Mouse (Mus musculus): ENCODE results near the gene Naa25. TPM values are rescaled to one million over a fixed set of nuclear protein-coding genes. Genes with fewer than 3 reads are reported as not detected.

Naa25 gene
- polyA plus RNA-seq, 1 experiment, result 77.9 TPM

DNA sequence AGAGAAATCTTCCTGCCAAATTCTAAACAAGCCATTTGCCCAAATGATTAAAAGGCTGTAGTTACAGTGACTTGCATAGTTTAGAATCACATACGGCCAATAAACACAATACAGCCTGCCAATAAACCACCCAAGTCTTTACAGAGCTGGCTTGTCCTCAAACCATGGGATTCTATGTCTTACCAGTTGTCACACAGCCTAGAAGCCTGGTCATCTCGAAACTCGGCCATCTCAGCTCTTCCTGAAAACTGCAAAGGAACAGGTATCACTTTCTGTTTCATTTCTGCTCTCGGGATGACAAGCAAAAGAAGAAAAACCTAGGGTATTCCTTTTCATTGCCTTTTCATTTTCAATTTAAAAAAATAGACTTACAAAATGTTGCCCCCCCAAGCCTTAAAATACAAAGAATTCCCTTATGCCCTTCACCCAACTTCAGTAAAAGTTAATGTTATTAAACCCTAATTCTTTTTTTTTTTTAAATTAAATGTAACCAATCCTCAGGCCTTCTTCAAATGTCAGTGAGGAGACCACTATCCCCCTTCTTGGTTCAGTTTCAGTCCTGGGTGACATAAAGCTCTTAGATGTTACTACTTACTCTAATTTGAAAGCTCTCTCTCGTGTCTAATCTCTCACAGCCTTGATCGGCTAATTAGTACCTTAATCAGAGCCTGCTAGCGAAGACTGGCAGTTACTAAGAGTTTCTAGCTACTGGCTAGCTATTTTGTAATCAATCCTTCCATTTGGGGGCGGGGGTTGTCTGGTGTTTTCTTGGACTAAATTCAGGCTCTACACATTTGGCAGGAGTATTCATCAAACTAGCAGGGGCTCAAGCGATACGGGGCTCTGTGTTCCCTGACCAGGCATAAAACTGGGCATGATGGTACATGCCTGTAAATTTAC, 13.6 kb upstream of the Naa25 start:
- TF ChIP-seq EP300 (IDR thresholded peaks at IDR 0.05; ENCODE audit: insufficient read depth, low read depth, low read length), result no peak
- no peak for TF ChIP-seq CTCF (IDR thresholded peaks at IDR 0.05; ENCODE audit: low read depth, low read length)
- TF ChIP-seq POLR2A (IDR thresholded peaks at IDR 0.05; ENCODE audit: insufficient read depth, low read length), result no peak
- no peaks in the 10 kb centered on the region for H3K4me1 ChIP-seq (ENCODE audit: control insufficient read depth, insufficient read depth, low read length)
- H3K36me3 ChIP-seq (ENCODE audit: control insufficient read depth, insufficient read depth, low read length, poor library complexity, severe bottlenecking), result no peaks in the 10 kb centered on the region
- no peaks in the 10 kb centered on the region for H3K9me3 ChIP-seq (replicated peaks; ENCODE audit: control insufficient read depth, insufficient read depth, low read length, poor library complexity, severe bottlenecking)
- peak overlapping the region; percentile 76; the same call in 1 of the 2 replicates for H3K4me3 ChIP-seq (ENCODE audit: low read depth, low read length)
- no peak overlapping the region for H3K27ac ChIP-seq (ENCODE audit: insufficient read depth, low read length)
- H3K27me3 ChIP-seq (ENCODE audit: control insufficient read depth, insufficient read depth, low read length, poor library complexity, severe bottlenecking), result no peaks in the 10 kb centered on the region
- peak overlapping the region; percentile 65 for H3K9ac ChIP-seq (ENCODE audit: low read depth, poor library complexity, severe bottlenecking)

DNA sequence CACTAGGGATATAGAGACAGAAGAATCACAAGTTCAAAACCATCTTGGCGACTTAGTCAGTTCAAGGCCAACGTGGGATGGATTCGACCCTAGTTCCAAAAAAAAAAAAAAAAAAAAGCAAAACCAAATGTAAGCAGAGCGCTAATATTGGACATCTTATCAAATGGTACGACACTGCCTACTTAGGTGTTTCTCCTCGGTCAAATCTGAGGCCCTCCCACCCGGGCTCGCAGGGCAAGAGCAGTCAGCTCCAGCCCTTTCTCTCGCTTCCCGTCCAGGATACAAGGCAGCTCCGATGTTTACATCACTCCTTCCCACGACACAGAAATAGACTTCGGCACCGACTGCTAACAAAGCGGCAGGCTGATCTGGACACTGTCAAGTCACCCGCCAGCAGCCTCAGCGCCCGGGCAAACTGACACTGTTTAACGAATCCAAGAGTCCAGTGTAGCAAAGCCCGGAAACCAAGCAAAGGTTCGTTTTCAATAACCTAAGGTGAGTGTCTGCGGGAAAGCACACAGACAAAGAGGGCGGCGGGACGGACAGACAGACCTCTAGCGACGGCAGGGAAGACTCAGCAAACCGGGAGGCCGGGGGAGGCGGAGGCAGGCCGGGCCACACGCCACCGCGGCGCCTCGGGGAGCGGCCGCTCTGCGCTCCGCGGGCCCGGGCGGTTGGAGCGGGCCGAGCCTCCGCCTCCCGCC, 12.8 kb upstream of the Naa25 start:
- no peak for TF ChIP-seq CTCF (IDR thresholded peaks at IDR 0.05; ENCODE audit: low read depth, low read length)
- TF ChIP-seq EP300 (IDR thresholded peaks at IDR 0.05; ENCODE audit: insufficient read depth, low read depth, low read length), result no peak
- no peak for TF ChIP-seq POLR2A (IDR thresholded peaks at IDR 0.05; ENCODE audit: insufficient read depth, low read length)
- Histone ChIP-seq H3K27ac (ENCODE audit: insufficient read depth, low read length) (no peak overlapping the region), H3K9me3 (replicated peaks; ENCODE audit: control insufficient read depth, insufficient read depth, low read length, poor library complexity, severe bottlenecking) (no peaks in the 10 kb centered on the region), H3K36me3 (ENCODE audit: control insufficient read depth, insufficient read depth, low read length, poor library complexity, severe bottlenecking) (no peaks in the 10 kb centered on the region), H3K9ac (ENCODE audit: low read depth, poor library complexity, severe bottlenecking) (peak overlapping the region; percentile 65), H3K4me3 (ENCODE audit: low read depth, low read length) (peak overlapping the region; percentile 76), H3K4me1 (ENCODE audit: control insufficient read depth, insufficient read depth, low read length) (no peaks in the 10 kb centered on the region), H3K27me3 (ENCODE audit: control insufficient read depth, insufficient read depth, low read length, poor library complexity, severe bottlenecking) (no peaks in the 10 kb centered on the region)

DNA sequence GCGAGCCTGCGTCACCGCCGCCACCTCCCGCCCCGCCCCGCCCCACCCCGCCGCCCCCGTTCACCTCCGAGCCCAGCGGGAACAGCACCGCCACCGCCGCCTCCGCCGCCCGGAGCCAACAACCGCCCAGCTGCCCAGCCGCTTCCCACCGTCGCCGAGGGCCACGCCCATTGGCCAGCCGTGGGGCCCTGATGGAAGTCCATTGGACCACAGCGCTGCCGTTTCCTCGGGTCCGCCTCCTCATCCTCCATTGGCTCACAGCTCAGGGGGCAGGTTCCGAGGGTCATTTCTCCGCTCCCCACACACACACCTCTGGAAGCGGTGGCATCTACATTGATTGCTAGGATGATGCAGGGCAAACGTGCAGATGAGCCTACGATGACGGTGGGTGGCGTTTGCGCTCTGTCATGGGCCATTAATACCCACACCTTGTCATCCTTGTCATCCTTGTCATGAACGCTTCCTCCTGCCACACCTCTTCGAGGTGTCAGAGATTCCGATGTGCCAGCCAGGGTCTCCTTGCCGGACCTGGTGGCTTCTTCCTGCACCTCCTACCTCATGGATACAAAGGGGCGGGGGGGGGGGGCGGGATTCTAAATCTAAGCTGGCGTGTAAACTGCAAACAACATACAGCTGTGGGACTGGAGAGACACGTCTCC, 12.1 kb upstream of the Naa25 start, which contains the start of gene Trafd1:
TSS of gene Trafd1 (minus strand) at position 172 of the 659 bp plus-strand sequence.
- no peaks in the 10 kb centered on the region for H3K9me3 ChIP-seq (replicated peaks; ENCODE audit: control insufficient read depth, insufficient read depth, low read length, poor library complexity, severe bottlenecking)
- H3K4me3 ChIP-seq (ENCODE audit: low read depth, low read length), result peak within 1 kb of the TSS; percentile 90
- no peaks in the 10 kb centered on the region for H3K4me1 ChIP-seq (ENCODE audit: control insufficient read depth, insufficient read depth, low read length)
- peak; percentile 20 for TF ChIP-seq POLR2A (IDR thresholded peaks at IDR 0.05; ENCODE audit: insufficient read depth, low read length)
- TF ChIP-seq EP300 (IDR thresholded peaks at IDR 0.05; ENCODE audit: insufficient read depth, low read depth, low read length), result no peak
- no peak within 1 kb of the TSS for H3K27ac ChIP-seq (ENCODE audit: insufficient read depth, low read length)
- H3K36me3 ChIP-seq (ENCODE audit: control insufficient read depth, insufficient read depth, low read length, poor library complexity, severe bottlenecking), result no peaks in the 10 kb centered on the region
- H3K27me3 ChIP-seq (ENCODE audit: control insufficient read depth, insufficient read depth, low read length, poor library complexity, severe bottlenecking), result no peaks in the 10 kb centered on the region
- peak within 1 kb of the TSS; percentile 65 for H3K9ac ChIP-seq (ENCODE audit: low read depth, poor library complexity, severe bottlenecking)

DNA sequence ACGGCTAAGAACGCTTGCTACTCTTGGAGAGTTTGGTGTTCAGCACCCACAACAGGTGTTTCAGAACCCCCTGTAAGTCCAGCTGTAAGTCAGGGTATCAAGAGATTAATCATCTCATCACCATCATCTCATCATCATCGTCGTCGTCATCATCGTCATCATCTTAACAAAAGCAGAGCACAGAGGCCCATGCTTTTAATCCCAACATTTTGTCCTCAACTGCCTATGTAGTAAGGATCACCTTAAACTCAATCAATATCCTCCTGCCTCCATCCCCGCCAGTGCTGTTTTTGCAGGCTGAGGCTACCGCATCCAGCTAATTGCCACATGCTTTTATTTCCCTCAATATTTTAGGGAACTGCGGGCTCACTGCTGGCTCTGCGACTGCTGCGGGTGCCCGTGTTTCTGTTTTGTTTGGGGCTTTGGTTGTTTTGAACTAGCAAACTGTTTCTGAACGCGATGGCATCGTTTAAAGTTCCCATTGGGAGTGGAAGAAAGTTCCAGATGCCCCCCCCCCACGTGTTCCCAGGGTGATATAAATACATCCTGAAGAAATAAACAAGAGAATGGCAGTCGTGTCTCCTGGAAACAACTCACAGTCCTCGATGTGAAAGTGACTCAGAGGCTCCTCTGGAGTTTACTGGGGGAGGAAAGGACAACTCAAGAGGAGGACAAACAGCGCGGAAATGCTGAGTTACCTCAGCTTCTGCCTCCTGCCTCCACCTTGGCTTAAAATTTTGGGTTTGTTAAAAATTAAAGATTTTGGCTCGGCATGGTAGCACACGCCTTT, 11.4 kb upstream of the Naa25 start:
- 0 out of 2 replicates have a peak overlapping the region, but pooled peaks have one; percentile 36 for H3K9ac ChIP-seq (ENCODE audit: low read depth, poor library complexity, severe bottlenecking)

DNA sequence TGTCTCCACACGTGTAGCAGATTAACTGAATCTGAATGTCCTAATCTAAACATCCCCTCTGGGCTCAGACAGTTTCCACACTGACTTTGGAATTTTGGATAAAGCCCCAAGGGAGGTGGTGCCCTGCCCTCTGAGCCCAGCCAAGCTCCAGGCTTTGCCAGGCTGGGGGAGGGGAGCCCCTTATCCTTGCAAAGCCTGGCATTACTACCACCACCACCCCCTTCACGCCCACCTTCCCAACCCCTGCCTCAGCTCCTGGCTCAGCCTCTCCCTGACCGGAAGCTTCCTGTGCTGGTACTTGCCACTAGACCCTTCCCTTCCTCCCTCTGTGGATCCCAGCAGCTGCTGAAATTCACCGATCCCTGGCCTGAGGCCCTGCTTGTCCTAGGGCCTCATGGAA, 10.6 kb upstream of the Naa25 start:
- Histone ChIP-seq H3K9me3 (replicated peaks; ENCODE audit: control insufficient read depth, insufficient read depth, low read length, poor library complexity, severe bottlenecking) (no peaks in the 10 kb centered on the region), H3K4me3 (ENCODE audit: low read depth, low read length) (no peak overlapping the region), H3K27me3 (ENCODE audit: control insufficient read depth, insufficient read depth, low read length, poor library complexity, severe bottlenecking) (no peaks in the 10 kb centered on the region), H3K36me3 (ENCODE audit: control insufficient read depth, insufficient read depth, low read length, poor library complexity, severe bottlenecking) (no peaks in the 10 kb centered on the region), H3K9ac (ENCODE audit: low read depth, poor library complexity, severe bottlenecking) (no peak overlapping the region), H3K27ac (ENCODE audit: insufficient read depth, low read length) (no peak overlapping the region), H3K4me1 (ENCODE audit: control insufficient read depth, insufficient read depth, low read length) (no peaks in the 10 kb centered on the region)
- TF ChIP-seq CTCF (IDR thresholded peaks at IDR 0.05; ENCODE audit: low read depth, low read length) (no peak), EP300 (IDR thresholded peaks at IDR 0.05; ENCODE audit: insufficient read depth, low read depth, low read length) (no peak), POLR2A (IDR thresholded peaks at IDR 0.05; ENCODE audit: insufficient read depth, low read length) (no peak)

More for the DNA sequence above, 11.4 kb upstream of the Naa25 start:
- Histone ChIP-seq H3K36me3 (ENCODE audit: control insufficient read depth, insufficient read depth, low read length, poor library complexity, severe bottlenecking) (no peaks in the 10 kb centered on the region), H3K9me3 (replicated peaks; ENCODE audit: control insufficient read depth, insufficient read depth, low read length, poor library complexity, severe bottlenecking) (no peaks in the 10 kb centered on the region), H3K4me1 (ENCODE audit: control insufficient read depth, insufficient read depth, low read length) (no peaks in the 10 kb centered on the region), H3K27me3 (ENCODE audit: control insufficient read depth, insufficient read depth, low read length, poor library complexity, severe bottlenecking) (no peaks in the 10 kb centered on the region), H3K4me3 (ENCODE audit: low read depth, low read length) (no peak overlapping the region), H3K27ac (ENCODE audit: insufficient read depth, low read length) (no peak overlapping the region)
- TF ChIP-seq EP300 (IDR thresholded peaks at IDR 0.05; ENCODE audit: insufficient read depth, low read depth, low read length) (no peak), CTCF (IDR thresholded peaks at IDR 0.05; ENCODE audit: low read depth, low read length) (no peak), POLR2A (IDR thresholded peaks at IDR 0.05; ENCODE audit: insufficient read depth, low read length) (no peak)
